Mouse (Mus musculus): ENCODE results near the gene 2410141K09Rik. TPM values are rescaled to one million over a fixed set of nuclear protein-coding genes. Genes with fewer than 3 reads are reported as not detected.
"Not testable (repeated sequence)": the region's sequence is repeated elsewhere in the genome, so short reads cannot be mapped to it uniquely, and the experiment has no call there.

The 2410141K09Rik gene
- not detected in 2 replicates for polyA plus RNA-seq (2016; fragmentation: Nextera tagmentation; extraction: Ambion mirVana)

DNA sequence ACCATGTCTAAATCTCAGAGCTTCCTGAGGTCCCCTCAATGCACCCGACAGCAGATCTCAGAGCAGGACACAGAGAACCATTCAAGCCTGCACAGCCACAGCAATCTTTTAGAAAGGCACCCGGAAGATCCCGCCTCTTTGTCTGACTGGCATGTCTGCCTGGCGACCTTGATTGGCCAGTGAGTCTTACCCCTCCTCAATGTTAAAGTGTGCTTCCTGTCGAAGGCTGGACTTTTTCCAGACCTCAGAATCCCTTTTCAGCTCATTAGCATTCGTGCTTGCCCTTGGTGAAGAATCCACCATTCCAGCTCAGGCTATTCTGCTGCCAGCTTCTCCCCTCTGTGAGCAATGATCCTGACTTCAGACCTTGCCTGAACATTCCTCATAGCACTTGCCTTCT lies at the start of gene 2410141K09Rik:
TSS of gene 2410141K09Rik (minus strand) at position 101 of the 400 bp plus-strand sequence.
- not testable (repeated sequence) for H3K27me3 ChIP-seq (ENCODE audit: poor library complexity, severe bottlenecking); H3K9me3 ChIP-seq; H3K36me3 ChIP-seq (replicated peaks); H3K4me1 ChIP-seq; H3K4me3 ChIP-seq; H3K27ac ChIP-seq; DNase-seq (ENCODE audit: extremely low spot score, low spot score)
- no CpG with 5 or more reads among the region's 6 CpGs for WGBS

DNA sequence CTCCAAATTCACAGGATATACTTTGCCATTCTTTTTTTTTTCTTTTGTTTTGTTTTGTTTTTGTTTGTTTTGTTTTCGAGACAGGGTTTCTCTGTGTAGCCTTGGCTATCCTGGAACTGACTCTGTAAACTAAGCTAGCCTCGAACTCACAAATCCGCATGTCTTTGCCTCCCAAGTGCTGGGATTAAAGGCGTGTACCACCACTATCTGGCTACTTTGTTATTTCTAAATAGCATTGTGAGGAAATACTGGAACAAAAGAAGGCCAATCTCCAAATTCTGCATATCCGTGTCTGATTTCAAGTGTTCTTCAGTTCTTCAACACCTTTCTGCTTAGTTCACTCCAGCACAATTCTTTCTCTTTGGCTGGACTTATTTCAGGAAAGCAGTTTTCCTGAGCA lies 14.1 kb downstream of the 2410141K09Rik start:
- not testable (repeated sequence) for H3K9me3 ChIP-seq; DNase-seq (ENCODE audit: extremely low spot score, low spot score); H3K4me3 ChIP-seq; H3K27me3 ChIP-seq (ENCODE audit: poor library complexity, severe bottlenecking); H3K36me3 ChIP-seq (replicated peaks); H3K27ac ChIP-seq; H3K4me1 ChIP-seq
- no CpG with 5 or more reads among the region's 5 CpGs for WGBS

DNA sequence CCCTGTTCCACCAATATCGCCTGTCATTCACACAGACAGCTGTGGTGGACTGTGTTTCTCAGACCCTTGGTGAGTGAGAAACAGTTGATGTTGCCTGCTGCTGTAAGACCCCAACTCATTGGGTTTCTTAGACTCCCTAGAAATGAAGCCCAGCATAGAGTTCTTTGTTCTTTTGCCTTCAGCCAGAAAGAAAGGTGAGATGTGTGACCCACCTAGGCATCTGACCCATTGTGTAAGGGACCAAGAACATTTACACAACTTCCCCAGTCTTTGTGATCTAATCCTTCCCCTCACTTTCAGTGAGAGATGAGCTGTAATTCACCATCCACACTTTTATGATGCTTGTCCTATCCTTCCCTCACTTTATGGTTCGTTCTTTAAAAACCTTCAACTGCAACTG lies 26.0 kb downstream of the 2410141K09Rik start:
- not testable (repeated sequence) for H3K9me3 ChIP-seq; H3K36me3 ChIP-seq (replicated peaks); H3K4me3 ChIP-seq; H3K4me1 ChIP-seq; H3K27ac ChIP-seq; H3K27me3 ChIP-seq (ENCODE audit: poor library complexity, severe bottlenecking); DNase-seq (ENCODE audit: extremely low spot score, low spot score)
- whole genome bisulfite sequencing = no CpG with 5 or more reads among the region's 2 CpGs

Other genes with a start within 250 kb of the 2410141K09Rik start
- not detected in 2 replicates for gene Gm10772, start 213.5 kb downstream of the 2410141K09Rik start, polyA plus RNA-seq (2016; fragmentation: Nextera tagmentation; extraction: Ambion mirVana)